Mouse (Mus musculus) gastrocnemius, adult 18-20 months (tissue): ENCODE results near the gene Pimreg. TPM values are rescaled to one million over a fixed set of nuclear protein-coding genes. Genes with fewer than 3 reads are reported as not detected.

Experiments used
- DNase-seq: peaks from one replicate; pipeline ENCODE4 v3.0.0; 2021; ENCODE audit warnings: low spot score
- total RNA-seq, 2 experiments: library from RNA; stranded (reverse); gene quantifications; 2 replicates each; pipeline ENCODE4 v1.2.3; 2021

Gene Pimreg
- total RNA-seq, 2 experiments from 2014 or later, result not detected

- no peak for DNase-seq
These were observed 23.3 kb downstream of the Pimreg start for GRCm38 (mm10) chr11:72065103-72065502.

- peak; percentile 31 for DNase-seq
These were observed 24.5 kb downstream of the Pimreg start for GRCm38 (mm10) chr11:72066330-72066729.

GRCm38 (mm10) chr11:72067326-72067725, 25.5 kb downstream of the Pimreg start:
- DNase-seq, result no peak

GRCm38 (mm10) chr11:72068026-72068425, 26.2 kb downstream of the Pimreg start:
- DNase-seq, result no peak

- no peak for DNase-seq
These were observed 28.9 kb downstream of the Pimreg start for GRCm38 (mm10) chr11:72070733-72071132.

GRCm38 (mm10) chr11:72072331-72072905, 30.6 kb downstream of the Pimreg start:
- DNase-seq, result no peak

GRCm38 (mm10) chr11:72074230-72074629, 32.4 kb downstream of the Pimreg start:
- no peak for DNase-seq

- no peak for DNase-seq
These were observed 36.2 kb downstream of the Pimreg start for GRCm38 (mm10) chr11:72078056-72078455.

GRCm38 (mm10) chr11:72078647-72079046, 36.8 kb downstream of the Pimreg start:
- DNase-seq, result no peak

GRCm38 (mm10) chr11:72080461-72080860, 38.6 kb downstream of the Pimreg start:
- no peak for DNase-seq

- no peak for DNase-seq
These were observed 40.8 kb downstream of the Pimreg start for GRCm38 (mm10) chr11:72082601-72083000.

GRCm38 (mm10) chr11:72084337-72084736, 42.5 kb downstream of the Pimreg start:
- DNase-seq, result no peak

GRCm38 (mm10) chr11:72086251-72087046, 44.6 kb downstream of the Pimreg start:
- DNase-seq, result peak; percentile 46

- no peak for DNase-seq
These were observed 50.6 kb downstream of the Pimreg start for GRCm38 (mm10) chr11:72092390-72092789.

- DNase-seq, result no peak
These were observed 52.6 kb downstream of the Pimreg start for GRCm38 (mm10) chr11:72094442-72094841.

GRCm38 (mm10) chr11:72095994-72096393, 54.2 kb downstream of the Pimreg start:
- DNase-seq, result no peak

Other genes starting within 250 kb of the Pimreg start
- gene Aipl1, start 4.5 kb upstream of the Pimreg start, total RNA-seq, result not detected
- 1 to 10 TPM; 2.0 to 2.3 TPM for gene Pitpnm3, start 93.7 kb downstream of the Pimreg start, total RNA-seq
- gene Gm43951, start 164.8 kb downstream of the Pimreg start, total RNA-seq, result under 1 TPM; 0.09 to 0.17 TPM
- gene 4933427D14Rik, start 165.4 kb downstream of the Pimreg start, total RNA-seq, result 1 to 10 TPM in 1 of 2 experiments, under 1 TPM in 1; 0.83 to 1.0 TPM
- 10 to 100 TPM; 31.7 to 34.4 TPM for gene Txndc17, start 165.5 kb downstream of the Pimreg start, total RNA-seq
- 1 to 10 TPM; 6.9 to 7.1 TPM for gene Med31, start 173.6 kb downstream of the Pimreg start, total RNA-seq
- gene Slc13a5, start 225.2 kb downstream of the Pimreg start, total RNA-seq, result not detected